Mouse (Mus musculus): Measurements from ENCODE around the gene Fam107b. TPM values are rescaled to one million over a fixed set of nuclear protein-coding genes. Genes with fewer than 3 reads are reported as not detected.

Fam107b gene
- total RNA-seq, 1 experiment = 15.0 TPM

DNA sequence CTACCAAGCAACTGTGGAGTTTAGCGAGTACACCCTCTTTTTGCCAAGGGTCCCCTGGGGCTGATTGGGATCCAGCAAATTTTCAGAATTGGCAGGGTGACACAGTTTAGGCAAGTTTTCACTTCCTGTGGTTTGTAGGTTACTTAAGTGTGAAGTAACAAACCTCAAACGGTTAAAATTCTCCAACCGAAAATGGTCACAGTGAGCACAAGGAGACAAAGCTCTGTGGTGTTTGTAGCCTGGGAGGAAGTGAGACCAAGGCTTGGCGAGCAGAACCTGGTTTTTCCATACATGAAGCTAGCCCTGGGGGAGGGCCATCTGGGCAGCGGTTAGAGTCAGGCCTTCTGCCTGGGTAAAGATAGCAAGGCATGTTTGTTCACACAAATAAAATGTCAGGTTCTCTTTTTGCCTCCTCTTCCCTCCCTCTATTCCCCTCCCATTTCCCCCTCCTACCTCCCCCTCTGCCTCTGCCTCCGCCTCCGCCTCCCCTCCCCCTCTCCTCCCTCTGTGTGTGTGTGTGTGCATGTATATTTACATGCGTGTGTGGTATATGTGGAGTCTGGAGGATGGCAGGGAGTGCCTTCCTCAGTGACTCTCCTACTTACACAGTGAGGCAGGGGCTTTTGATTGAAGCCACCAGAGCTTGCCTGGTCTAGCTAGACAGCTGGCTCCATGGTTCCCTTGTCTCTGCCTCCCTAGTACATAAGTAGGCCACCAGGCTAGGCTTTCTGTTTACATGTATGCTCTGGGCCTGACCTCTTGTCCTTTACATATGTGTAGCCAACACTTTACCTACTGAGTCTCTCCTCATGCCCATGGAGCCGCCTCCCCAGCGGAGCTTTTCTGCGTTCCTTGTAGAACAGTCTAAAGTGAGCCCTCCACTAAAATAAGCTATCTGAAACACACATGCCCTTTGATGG lies 87.8 kb downstream of the Fam107b start:
- Histone ChIP-seq H3K4me1 (ENCODE audit: control insufficient read depth in 2 of 2, insufficient read depth in 2 of 2, low read length in 2 of 2, poor library complexity in 1 of 2) (no peaks in the 10 kb centered on the region), H3K36me3 (ENCODE audit: control insufficient read depth, insufficient read depth, low read length, poor library complexity, severe bottlenecking) (no peaks in the 10 kb centered on the region), H3K27ac (ENCODE audit: insufficient read depth, low read depth, low read length, poor library complexity, severe bottlenecking) (no peak overlapping the region), H3K4me3 (ENCODE audit: insufficient read depth in 1 of 2, low read depth in 1 of 2, low read length in 2 of 2, poor library complexity in 1 of 2, severe bottlenecking in 1 of 2) (no peak overlapping the region), H3K9ac (ENCODE audit: insufficient read depth, low read depth, low read length, poor library complexity, severe bottlenecking) (no peak overlapping the region), H3K9me3 (ENCODE audit: control insufficient read depth, insufficient read depth, low read depth, low read length) (no peaks in the 10 kb centered on the region)
- TF ChIP-seq HCFC1 (IDR thresholded peaks at IDR 0.05; ENCODE audit: borderline replicate concordance, insufficient read depth, low read length) = no peak
- no peak for TF ChIP-seq ZNF384 (IDR thresholded peaks at IDR 0.05; ENCODE audit: low read depth, low read length)
- TF ChIP-seq ZC3H11A (IDR thresholded peaks at IDR 0.05; ENCODE audit: borderline replicate concordance, low read depth, low read length) = no peak
- no peak for TF ChIP-seq CHD2 (IDR thresholded peaks at IDR 0.05; ENCODE audit: low read depth, low read length)
- in situ Hi-C loops (cut with MboI; ENCODE audit: low sequenced_read_pairs in 2 of 2, unreplicated experiment in 2 of 2) = no loop called here
- no peak for DNase-seq (ENCODE audit: low read depth, low spot score)

DNA sequence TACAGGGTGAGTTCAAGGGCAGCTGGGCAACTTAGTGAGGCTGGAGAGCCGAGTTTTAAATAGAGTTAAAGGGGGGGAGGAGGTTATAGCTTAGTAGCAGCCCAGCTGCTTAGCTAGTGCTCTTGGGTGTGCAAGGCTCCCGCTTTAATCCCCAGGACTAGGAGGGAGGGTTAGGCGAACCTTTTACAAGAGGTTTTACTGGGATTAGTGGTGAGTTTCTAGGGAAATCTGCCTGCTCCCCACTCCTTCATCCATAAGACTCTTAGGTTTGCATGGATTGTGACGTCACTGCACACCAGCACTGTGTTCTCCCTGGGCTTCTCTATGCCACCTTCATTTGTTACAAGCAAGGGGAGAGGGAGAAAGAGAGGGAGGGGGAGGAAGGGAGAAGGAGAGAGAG lies 88.6 kb downstream of the Fam107b start:
- H3K9me3 ChIP-seq (ENCODE audit: control insufficient read depth, insufficient read depth, low read depth, low read length) = no peaks in the 10 kb centered on the region
- no peaks in the 10 kb centered on the region for H3K36me3 ChIP-seq (ENCODE audit: control insufficient read depth, insufficient read depth, low read length, poor library complexity, severe bottlenecking)
- H3K4me3 ChIP-seq (ENCODE audit: insufficient read depth in 1 of 2, low read depth in 1 of 2, low read length in 2 of 2, poor library complexity in 1 of 2, severe bottlenecking in 1 of 2) = no peak overlapping the region
- H3K27ac ChIP-seq (ENCODE audit: insufficient read depth, low read depth, low read length, poor library complexity, severe bottlenecking) = no peak overlapping the region
- no peak for TF ChIP-seq HCFC1 (IDR thresholded peaks at IDR 0.05; ENCODE audit: borderline replicate concordance, insufficient read depth, low read length)
- H3K4me1 ChIP-seq (ENCODE audit: control insufficient read depth in 2 of 2, insufficient read depth in 2 of 2, low read length in 2 of 2, poor library complexity in 1 of 2) = no peaks in the 10 kb centered on the region
- in situ Hi-C loops (cut with MboI; ENCODE audit: low sequenced_read_pairs in 2 of 2, unreplicated experiment in 2 of 2) = no loop called here
- no peak overlapping the region for H3K9ac ChIP-seq (ENCODE audit: insufficient read depth, low read depth, low read length, poor library complexity, severe bottlenecking)
- no peak for DNase-seq (ENCODE audit: low read depth, low spot score)

DNA sequence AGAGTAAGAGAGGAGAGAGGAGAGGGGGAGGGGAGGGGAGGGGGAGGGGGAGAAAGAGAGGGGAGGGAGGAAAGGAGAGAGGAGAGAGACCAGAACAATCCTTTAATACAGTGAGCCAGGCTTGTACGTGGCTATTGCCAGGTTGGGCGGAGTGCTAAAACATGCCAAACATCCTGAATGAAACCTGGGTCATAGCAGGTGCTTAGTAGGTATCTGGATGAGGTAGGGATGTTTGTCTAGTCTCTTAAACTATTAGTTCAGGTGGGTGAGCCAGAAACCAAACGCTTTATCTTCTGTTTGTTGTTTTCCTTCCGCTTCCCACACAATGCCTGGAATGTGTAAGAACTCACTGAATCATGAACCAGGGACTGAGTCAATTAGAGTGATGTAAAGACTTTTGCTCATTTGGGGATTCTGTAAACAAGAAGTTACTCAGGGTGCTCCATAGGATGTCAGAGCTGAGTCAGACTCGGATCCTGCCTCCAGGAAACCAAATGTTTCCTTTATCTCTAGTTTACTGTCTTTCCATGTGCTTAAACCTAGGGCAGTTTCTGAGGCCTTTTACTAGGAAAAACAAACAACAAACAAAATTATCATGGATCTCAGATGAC lies 89.1 kb downstream of the Fam107b start:
- Histone ChIP-seq H3K4me3 (ENCODE audit: insufficient read depth in 1 of 2, low read depth in 1 of 2, low read length in 2 of 2, poor library complexity in 1 of 2, severe bottlenecking in 1 of 2) (no peak overlapping the region), H3K27ac (ENCODE audit: insufficient read depth, low read depth, low read length, poor library complexity, severe bottlenecking) (no peak overlapping the region), H3K9ac (ENCODE audit: insufficient read depth, low read depth, low read length, poor library complexity, severe bottlenecking) (no peak overlapping the region), H3K4me1 (ENCODE audit: control insufficient read depth in 2 of 2, insufficient read depth in 2 of 2, low read length in 2 of 2, poor library complexity in 1 of 2) (no peaks in the 10 kb centered on the region), H3K36me3 (ENCODE audit: control insufficient read depth, insufficient read depth, low read length, poor library complexity, severe bottlenecking) (no peaks in the 10 kb centered on the region), H3K9me3 (ENCODE audit: control insufficient read depth, insufficient read depth, low read depth, low read length) (no peaks in the 10 kb centered on the region)
- in situ Hi-C loops (cut with MboI; ENCODE audit: low sequenced_read_pairs in 2 of 2, unreplicated experiment in 2 of 2) = no loop called here
- no peak for DNase-seq (ENCODE audit: low read depth, low spot score)
- no peak for TF ChIP-seq CHD2 (IDR thresholded peaks at IDR 0.05; ENCODE audit: low read depth, low read length)
- no peak for TF ChIP-seq MAFK (IDR thresholded peaks at IDR 0.05; ENCODE audit: insufficient read depth, low read depth, low read length)
- TF ChIP-seq HCFC1 (IDR thresholded peaks at IDR 0.05; ENCODE audit: borderline replicate concordance, insufficient read depth, low read length) = no peak
- TF ChIP-seq ZC3H11A (IDR thresholded peaks at IDR 0.05; ENCODE audit: borderline replicate concordance, low read depth, low read length) = no peak
- TF ChIP-seq ZNF384 (IDR thresholded peaks at IDR 0.05; ENCODE audit: low read depth, low read length) = no peak

DNA sequence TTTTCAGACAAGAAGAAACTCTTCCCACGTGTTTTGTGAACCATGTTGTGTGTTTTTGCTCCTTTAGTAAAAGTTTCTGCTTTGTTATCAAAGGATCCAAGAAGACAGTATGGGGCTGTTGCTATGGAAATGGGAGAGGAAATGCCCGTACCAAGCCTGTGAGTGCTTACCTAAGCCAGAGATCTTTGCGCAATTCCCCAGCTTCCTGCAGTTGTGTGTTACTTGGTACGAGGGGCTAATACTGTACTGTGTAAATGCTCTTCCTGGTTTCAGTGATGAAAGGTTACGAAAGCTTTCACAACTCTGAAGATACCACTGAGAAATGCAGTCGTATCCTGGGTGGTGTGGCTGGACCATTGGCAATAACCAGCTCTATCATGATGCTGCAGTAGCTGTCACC lies 93.8 kb downstream of the Fam107b start:
- Histone ChIP-seq H3K4me1 (ENCODE audit: control insufficient read depth in 2 of 2, insufficient read depth in 2 of 2, low read length in 2 of 2, poor library complexity in 1 of 2) (no peaks in the 10 kb centered on the region), H3K9me3 (ENCODE audit: control insufficient read depth, insufficient read depth, low read depth, low read length) (no peaks in the 10 kb centered on the region), H3K36me3 (ENCODE audit: control insufficient read depth, insufficient read depth, low read length, poor library complexity, severe bottlenecking) (no peaks in the 10 kb centered on the region), H3K27ac (ENCODE audit: insufficient read depth, low read depth, low read length, poor library complexity, severe bottlenecking) (no peak overlapping the region), H3K9ac (ENCODE audit: insufficient read depth, low read depth, low read length, poor library complexity, severe bottlenecking) (no peak overlapping the region), H3K4me3 (ENCODE audit: insufficient read depth in 1 of 2, low read depth in 1 of 2, low read length in 2 of 2, poor library complexity in 1 of 2, severe bottlenecking in 1 of 2) (no peak overlapping the region)
- DNase-seq (ENCODE audit: low read depth, low spot score) = no peak
- in situ Hi-C loops (cut with MboI; ENCODE audit: low sequenced_read_pairs in 2 of 2, unreplicated experiment in 2 of 2) = no loop called here
- TF ChIP-seq MAFK (IDR thresholded peaks at IDR 0.05; ENCODE audit: insufficient read depth, low read depth, low read length) (no peak), CHD2 (IDR thresholded peaks at IDR 0.05; ENCODE audit: low read depth, low read length) (no peak), ZNF384 (IDR thresholded peaks at IDR 0.05; ENCODE audit: low read depth, low read length) (no peak), ZC3H11A (IDR thresholded peaks at IDR 0.05; ENCODE audit: borderline replicate concordance, low read depth, low read length) (no peak), HCFC1 (IDR thresholded peaks at IDR 0.05; ENCODE audit: borderline replicate concordance, insufficient read depth, low read length) (no peak)
